Mouse (Mus musculus) kidney, postnatal 0 days (tissue): ENCODE results near the gene Cdhr4. TPM values are rescaled to one million over a fixed set of nuclear protein-coding genes. Genes with fewer than 3 reads are reported as not detected.
A peak's percentile ranks its signal among the peaks of the same experiment; 100 is the strongest.

Source experiments
- ATAC-seq: fragments of 200-750 bp; cut with Nextera tagmentation; replicated peaks from 2 replicates; pipeline ENCODE4 v1.8.0; 2017; ENCODE audit warnings: low read depth, moderate number of reproducible peaks, moderate TSS enrichment, moderate library complexity; ENCODE audit not compliant: low FRiP score
- DNase-seq: peaks from one replicate; pipeline ENCODE4 v3.0.0-alpha.2; 2016; ENCODE audit warnings: low spot score
- H3K27ac ChIP-seq: fragments of 300-500 bp; sonication (generic); 2 replicates; pipeline ENCODE4 v1.5.1; 2014; ENCODE audit warnings: mild to moderate bottlenecking
- H3K27me3 ChIP-seq: fragments of 300-500 bp; sonication (generic); 2 replicates; pipeline ENCODE4 v1.6.1; 2014; ENCODE audit warnings: low read length, mixed read lengths; ENCODE audit not compliant: insufficient read depth
- H3K36me3 ChIP-seq: fragments of 300-500 bp; sonication (generic); 2 replicates; pipeline ENCODE4 v1.6.1; 2014; ENCODE audit warnings: low read length, mixed read lengths; ENCODE audit not compliant: insufficient read depth
- H3K4me1 ChIP-seq: fragments of 300-500 bp; sonication (generic); replicated peaks from 2 replicates; pipeline ENCODE4 v1.6.1; 2014; ENCODE audit warnings: antibody characterized with exemption, low read length, mixed read lengths; ENCODE audit not compliant: insufficient read depth
- H3K4me2 ChIP-seq: fragments of 300-500 bp; sonication (generic); 2 replicates; pipeline ENCODE4 v1.6.1; 2014; ENCODE audit warnings: mild to moderate bottlenecking, low read length, moderate library complexity, mixed read lengths
- H3K4me3 ChIP-seq: fragments of 300-500 bp; sonication (generic); replicated peaks from 2 replicates; pipeline ENCODE4 v1.5.1; 2014; ENCODE audit warnings: low read depth, low read length
- H3K9ac ChIP-seq: fragments of 300-500 bp; sonication (generic); 2 replicates; pipeline ENCODE4 v1.6.1; 2014; ENCODE audit warnings: low read depth, low read length
- H3K9me3 ChIP-seq: fragments of 300-500 bp; sonication (generic); replicated peaks from 2 replicates; pipeline ENCODE4 v1.6.1; 2016; ENCODE audit warnings: low read length, inconsistent platforms, mixed read lengths
- CTCF ChIP-seq: IDR thresholded peaks from 2 replicates; pipeline ENCODE4 v1.5.1; 2016; ENCODE audit warnings: antibody characterized with exemption, low read depth, mild to moderate bottlenecking, moderate library complexity
- WGBS: fragments of 180-500 bp; shearing (Covaris S2); extraction: QIAGEN DNeasy Blood & Tissue Kit; methylation state at CpG from one replicate; pipeline ENCODE4 v1.1.7; 2014; 5-methylcytosine and 5-hydroxymethylcytosine counted together
- polyA plus RNA-seq: library from polyadenylated mRNA; unstranded; fragments of >200 nt; fragmentation: Nextera tagmentation; extraction: Ambion mirVana; gene quantifications from 2 replicates; pipeline ENCODE4 v1.2.1, GENCODE M21; 2015

Cdhr4 gene
- polyA plus RNA-seq, 1 experiment from 2014 or later, result 2.9 TPM

GRCm38 (mm10) chr9:107955613-107956289 is 36.5 kb upstream of the Cdhr4 start:
- Histone ChIP-seq H3K36me3 (peaks cover 9% of the 10 kb centered on the region), H3K4me2 (no peak overlapping the region), H3K4me3 (no peak overlapping the region), H3K27ac (no peak overlapping the region), H3K9ac (no peak overlapping the region), H3K4me1 (no peaks in the 10 kb centered on the region), H3K27me3 (no peaks in the 10 kb centered on the region), H3K9me3 (no peaks in the 10 kb centered on the region)
- no peak for ATAC-seq
- no peak for TF ChIP-seq CTCF
- no peak for DNase-seq
- WGBS, result 83% methylated on average over 6 of the region's 6 CpGs

- Histone ChIP-seq H3K9me3 (no peaks in the 10 kb centered on the region), H3K4me1 (no peaks in the 10 kb centered on the region), H3K27me3 (no peaks in the 10 kb centered on the region), H3K36me3 (peaks cover 9% of the 10 kb centered on the region), H3K4me2 (no peak overlapping the region), H3K4me3 (no peak overlapping the region), H3K9ac (no peak overlapping the region), H3K27ac (no peak overlapping the region)
- WGBS, result 64% methylated on average over 6 of the region's 6 CpGs
- no peak for TF ChIP-seq CTCF
- ATAC-seq (no peak), DNase-seq (no peak)
Measured at GRCm38 (mm10) chr9:107957141-107957540, 35.2 kb upstream of the Cdhr4 start.

GRCm38 (mm10) chr9:107959896-107960295 is 32.4 kb upstream of the Cdhr4 start:
- ATAC-seq (no peak), DNase-seq (no peak)
- H3K9ac ChIP-seq, result no peak overlapping the region
- no peaks in the 10 kb centered on the region for H3K4me1 ChIP-seq
- no peak overlapping the region for H3K27ac ChIP-seq
- TF ChIP-seq CTCF, result no peak
- H3K27me3 ChIP-seq, result no peaks in the 10 kb centered on the region
- no peaks in the 10 kb centered on the region for H3K9me3 ChIP-seq
- H3K36me3 ChIP-seq, result peaks cover 9% of the 10 kb centered on the region
- H3K4me3 ChIP-seq, result no peak overlapping the region
- no peak overlapping the region for H3K4me2 ChIP-seq
- 37% methylated on average over 6 of the region's 6 CpGs for WGBS

DNA sequence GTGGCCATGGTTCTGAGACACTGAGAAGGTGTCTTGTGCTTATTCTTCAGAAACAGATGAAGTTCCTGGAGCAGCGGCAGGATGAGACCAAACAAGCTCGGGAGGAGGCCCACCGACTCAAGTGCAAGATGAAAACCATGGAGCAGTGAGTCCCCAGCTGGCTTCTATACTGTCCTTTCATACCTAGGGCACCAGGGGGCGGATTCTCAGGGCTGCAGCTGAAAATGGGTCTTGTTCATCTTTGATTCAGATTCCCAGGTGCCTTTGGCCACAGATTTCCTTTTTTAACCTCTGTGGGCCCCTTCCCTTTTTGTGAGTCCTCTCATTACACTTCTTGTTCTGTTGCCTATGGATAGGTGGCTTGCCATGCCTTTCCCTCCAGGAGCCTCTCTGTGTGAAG is 31.4 kb upstream of the Cdhr4 start:
- no peak for ATAC-seq

DNA sequence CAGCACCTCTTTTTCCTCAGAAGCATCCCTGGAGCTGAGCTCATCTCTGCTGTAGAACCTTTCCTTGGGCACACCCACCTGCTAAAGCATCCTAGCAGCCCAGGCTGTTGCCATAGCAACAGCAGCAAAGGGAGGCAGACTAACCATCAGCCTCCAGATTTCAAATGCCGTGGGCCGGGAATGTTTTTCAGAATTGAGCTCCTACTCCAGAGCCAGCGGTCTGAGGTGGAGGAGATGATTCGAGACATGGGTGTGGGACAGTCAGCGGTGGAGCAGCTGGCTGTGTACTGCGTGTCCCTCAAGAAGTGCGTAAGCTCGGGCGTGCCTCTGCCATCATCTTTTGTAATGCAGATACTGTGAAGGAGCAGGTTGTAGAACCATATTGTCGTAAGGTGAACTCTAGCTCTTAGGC is 30.9 kb upstream of the Cdhr4 start:
- ATAC-seq, result no peak
- Histone ChIP-seq H3K9me3 (no peaks in the 10 kb centered on the region), H3K4me2 (no peak overlapping the region), H3K27ac (no peak overlapping the region), H3K9ac (no peak overlapping the region), H3K27me3 (no peaks in the 10 kb centered on the region), H3K4me3 (no peak overlapping the region), H3K4me1 (no peaks in the 10 kb centered on the region), H3K36me3 (peaks cover 9% of the 10 kb centered on the region)
- DNase-seq, result no peak
- TF ChIP-seq CTCF, result no peak
- 81% methylated on average over 10 of the region's 10 CpGs for WGBS

More for the DNA sequence above, 31.4 kb upstream of the Cdhr4 start:
- Histone ChIP-seq H3K9ac (no peak overlapping the region), H3K27ac (no peak overlapping the region), H3K4me1 (no peaks in the 10 kb centered on the region), H3K4me3 (no peak overlapping the region), H3K36me3 (peaks cover 9% of the 10 kb centered on the region), H3K27me3 (no peaks in the 10 kb centered on the region), H3K4me2 (no peak overlapping the region), H3K9me3 (no peaks in the 10 kb centered on the region)
- 82% methylated on average over 4 of the region's 4 CpGs for WGBS
- peak; percentile 36 for DNase-seq
- peak; percentile 52 for TF ChIP-seq CTCF

DNA sequence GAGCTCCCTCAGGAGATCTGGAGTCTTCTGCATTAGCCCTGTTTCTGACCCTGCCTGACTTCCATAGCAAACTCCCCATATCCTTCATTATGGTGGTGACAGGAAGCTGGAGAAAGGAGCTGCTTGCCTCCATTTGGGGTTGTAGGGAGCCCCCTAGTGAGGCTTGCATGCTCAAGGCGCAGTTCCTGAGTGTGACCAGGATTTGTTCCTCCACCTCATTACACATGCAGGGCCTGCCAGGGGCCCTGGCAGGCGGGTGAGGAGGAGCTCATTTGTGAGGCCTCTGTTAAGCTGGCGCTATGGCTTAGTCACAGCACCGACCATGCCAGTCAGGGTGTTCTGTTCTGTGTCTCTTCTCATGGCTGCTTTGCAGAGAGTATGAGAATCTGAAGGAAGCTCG is 30.4 kb upstream of the Cdhr4 start:
- Histone ChIP-seq H3K4me2 (no peak overlapping the region), H3K4me3 (no peak overlapping the region), H3K27me3 (no peaks in the 10 kb centered on the region), H3K9me3 (no peaks in the 10 kb centered on the region), H3K36me3 (peaks cover 9% of the 10 kb centered on the region), H3K4me1 (no peaks in the 10 kb centered on the region), H3K9ac (no peak overlapping the region), H3K27ac (no peak overlapping the region)
- peak; percentile 65 for TF ChIP-seq CTCF
- 45% methylated on average over 5 of the region's 5 CpGs for WGBS
- peak; percentile 67 for DNase-seq
- ATAC-seq, result no peak

GRCm38 (mm10) chr9:107962916-107963315 is 29.4 kb upstream of the Cdhr4 start:
- no peaks in the 10 kb centered on the region for H3K27me3 ChIP-seq
- H3K36me3 ChIP-seq, result peaks cover 5% of the 10 kb centered on the region
- no peak for TF ChIP-seq CTCF
- no peaks in the 10 kb centered on the region for H3K4me1 ChIP-seq
- H3K9me3 ChIP-seq, result no peaks in the 10 kb centered on the region
- 95% methylated on average over 9 of the region's 9 CpGs for WGBS
- no peak overlapping the region for H3K4me2 ChIP-seq
- H3K4me3 ChIP-seq, result no peak overlapping the region
- ATAC-seq, result no peak
- no peak for DNase-seq
- no peak overlapping the region for H3K27ac ChIP-seq
- H3K9ac ChIP-seq, result no peak overlapping the region
